Mouse (Mus musculus) heart, postnatal 0 days (tissue): Measurements from ENCODE around the gene Eef1akmt3.

Experiments used
- CTCF ChIP-seq: IDR thresholded peaks from 2 replicates; pipeline ENCODE4 v1.5.1; 2016; ENCODE audit warnings: antibody characterized with exemption, control low read depth, low read depth
- EP300 ChIP-seq: IDR thresholded peaks from 2 replicates; pipeline ENCODE4 v1.6.1; 2016; ENCODE audit warnings: antibody characterized with exemption, low read depth

- TF ChIP-seq CTCF = no peak
- TF ChIP-seq EP300 = no peak
These were observed 49.6 kb downstream of the Eef1akmt3 start for GRCm38 (mm10) chr10:126991676-126992075.
